Mouse (Mus musculus) right cerebral cortex, adult 2 months (tissue): ENCODE results near the gene Tnrc6c.
A peak's percentile ranks its signal among the peaks of the same experiment; 100 is the strongest.

Experiments used
- DNase-seq, 2 experiments: peaks; one replicate each; pipeline ENCODE4 v3.0.0; 2021 to 2022; ENCODE audit warnings: low spot score in 2 of 2

Gene Tnrc6c

DNA sequence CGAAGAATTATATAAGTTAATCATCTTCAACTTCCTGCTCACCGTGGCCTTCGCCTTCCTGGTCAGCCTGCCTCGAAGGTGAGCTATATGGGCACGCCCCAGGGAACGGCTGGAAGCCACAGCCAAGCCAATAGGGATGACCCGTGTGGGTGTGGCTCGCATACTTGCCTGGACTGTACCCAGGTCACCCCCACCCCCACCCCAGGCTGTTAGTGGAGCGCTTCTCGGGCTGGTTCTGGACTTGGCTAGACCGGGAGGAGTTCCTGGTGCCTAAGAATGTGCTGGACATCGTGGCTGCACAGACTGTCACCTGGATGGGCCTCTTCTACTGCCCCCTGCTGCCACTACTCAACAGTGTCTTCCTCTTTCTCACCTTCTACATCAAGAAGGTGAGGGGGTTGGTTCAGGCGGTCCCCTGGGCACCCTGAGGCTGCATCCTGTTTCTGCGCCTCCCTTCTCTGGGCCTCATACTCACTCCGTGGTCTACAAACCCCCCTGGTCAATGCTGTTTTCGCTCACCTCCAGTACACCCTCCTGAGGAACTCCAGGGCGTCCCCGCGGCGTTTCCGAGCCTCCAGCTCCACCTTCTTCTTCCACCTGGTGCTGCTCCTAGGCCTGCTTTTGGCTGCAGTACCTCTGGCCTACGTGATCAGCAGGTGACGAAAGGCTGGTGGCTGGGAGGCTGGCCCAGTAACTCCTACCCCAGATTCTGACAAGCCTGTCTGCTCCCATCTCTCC, 136.8 kb downstream of the Tnrc6c start:
- DNase-seq: no peak

DNA sequence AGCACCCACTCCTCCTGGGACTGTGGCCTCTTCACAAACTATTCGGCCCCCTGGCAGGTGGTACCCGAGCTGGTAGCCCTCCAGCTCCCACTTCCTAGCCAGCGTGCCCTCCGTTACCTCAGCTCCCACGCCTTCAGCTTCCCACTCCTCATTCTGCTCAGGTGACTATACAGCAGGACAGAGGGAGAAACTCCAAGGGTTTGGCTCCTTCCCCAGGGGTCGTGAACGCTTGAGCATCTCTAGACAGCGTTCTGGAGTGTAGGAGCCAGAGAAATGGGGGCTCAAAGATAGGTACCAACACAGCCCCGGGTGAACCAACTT, 137.3 kb downstream of the Tnrc6c start:
- no peak for DNase-seq

DNA sequence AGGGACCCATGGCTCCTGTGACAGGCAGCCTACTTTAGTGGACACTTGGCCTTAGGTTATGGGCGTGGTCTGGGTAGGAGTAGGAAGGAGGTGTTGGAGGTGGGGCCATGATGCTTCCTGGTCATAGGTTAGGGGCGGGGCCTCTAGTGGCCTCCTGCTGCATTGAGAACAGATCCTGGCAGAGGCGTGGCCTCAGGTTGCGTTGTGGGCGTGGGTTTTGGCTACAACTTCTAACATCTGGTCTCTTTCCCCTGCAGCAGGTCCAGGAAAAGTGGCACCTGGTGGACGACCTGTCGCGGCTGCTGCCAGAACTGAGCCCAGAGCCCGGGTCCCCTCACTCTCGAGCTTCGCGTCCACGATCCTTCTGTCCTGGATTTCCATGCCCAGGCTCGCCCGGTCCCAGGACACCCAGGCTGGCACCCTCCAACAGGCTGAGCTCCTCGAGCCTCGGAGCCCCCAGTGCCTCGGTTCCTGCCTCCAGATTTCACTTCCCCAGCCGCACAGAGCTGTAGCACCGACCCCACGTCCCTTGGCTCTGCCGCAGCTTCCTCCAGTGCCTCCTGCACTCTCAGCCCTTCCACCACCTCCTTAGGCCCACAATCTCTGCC, 138.3 kb downstream of the Tnrc6c start:
- DNase-seq: no peak

DNA sequence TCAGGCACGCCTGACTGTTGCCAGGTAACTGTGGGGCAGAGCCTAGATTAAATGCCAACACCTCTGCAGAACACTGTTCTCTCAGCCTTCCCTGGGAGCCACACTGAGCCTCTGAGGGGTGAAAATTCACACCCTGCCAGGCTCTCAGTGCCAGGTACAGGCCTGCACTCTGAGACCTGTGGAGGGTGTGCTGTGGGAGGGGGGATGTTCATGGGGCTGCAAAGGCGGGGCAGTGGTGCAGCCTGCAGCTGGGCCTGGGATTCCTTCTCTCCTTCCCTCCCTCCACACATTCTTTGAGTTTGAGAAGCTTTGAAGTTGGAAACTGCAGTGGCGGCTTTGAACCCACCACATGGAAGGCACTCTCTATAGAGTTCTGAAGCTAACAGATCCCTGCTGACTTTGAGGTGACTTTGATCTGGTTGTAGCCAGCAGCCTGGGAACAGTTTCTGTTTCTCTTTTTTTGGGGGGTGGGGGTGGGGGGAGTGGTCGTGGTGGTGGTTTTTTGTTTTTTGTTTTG, 140.0 kb downstream of the Tnrc6c start:
- DNase-seq: no peak

DNA sequence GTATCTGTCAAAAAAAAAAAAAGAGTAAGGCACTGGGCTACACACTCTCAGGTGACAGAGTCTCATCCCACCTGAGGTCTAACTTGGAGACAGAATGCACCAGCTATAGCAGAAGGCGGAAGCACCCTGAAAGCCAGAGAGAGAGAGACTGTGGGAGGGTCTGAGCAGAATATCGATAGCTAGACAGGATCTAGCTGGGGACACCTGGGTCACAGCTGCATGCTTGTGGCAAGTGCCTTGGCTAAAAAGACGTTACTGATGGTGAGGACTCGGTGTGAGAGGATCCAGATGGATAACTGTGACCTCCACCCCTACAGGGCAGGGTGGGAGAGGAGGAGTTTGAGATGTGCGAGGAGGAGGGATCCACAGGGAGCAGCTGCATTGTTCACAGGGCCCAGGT, 142.9 kb downstream of the Tnrc6c start:
- DNase-seq: no peak

DNA sequence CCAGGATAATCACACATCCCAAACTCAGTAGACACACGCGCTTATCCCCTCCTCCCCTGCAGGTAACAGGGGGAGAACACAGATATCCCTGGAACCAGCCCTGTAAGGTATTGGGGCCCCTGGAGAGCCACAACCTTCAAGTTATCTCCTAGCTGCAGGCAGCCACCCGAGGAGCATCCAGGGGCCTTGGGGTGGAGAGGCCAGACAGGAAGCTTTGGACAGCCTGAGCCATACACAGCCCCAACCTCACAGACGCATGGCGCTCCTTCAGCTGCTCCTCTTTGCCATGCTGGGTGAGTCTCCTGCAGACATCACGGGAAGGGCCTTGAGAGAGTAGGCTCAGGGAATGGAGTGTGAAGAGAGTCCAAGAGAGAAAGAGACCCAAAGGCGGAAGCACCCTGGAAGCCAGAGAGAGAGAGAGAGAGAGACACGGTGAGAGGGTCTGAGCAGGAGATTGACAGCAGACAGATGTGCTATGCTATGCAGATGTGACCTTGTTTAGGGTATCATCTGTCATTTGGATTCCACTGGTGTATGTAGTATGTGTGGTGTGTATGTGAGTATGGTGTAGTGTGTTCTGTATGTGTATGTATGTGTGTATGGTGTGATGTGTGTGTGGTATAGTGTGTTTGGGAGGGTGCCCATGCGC, 143.5 kb downstream of the Tnrc6c start, which contains the start of gene 6030468B19Rik:
Gene 6030468B19Rik, plus strand, starts transcription at position 150 of the 649 bp plus-strand sequence.
- DNase-seq: no peak

DNA sequence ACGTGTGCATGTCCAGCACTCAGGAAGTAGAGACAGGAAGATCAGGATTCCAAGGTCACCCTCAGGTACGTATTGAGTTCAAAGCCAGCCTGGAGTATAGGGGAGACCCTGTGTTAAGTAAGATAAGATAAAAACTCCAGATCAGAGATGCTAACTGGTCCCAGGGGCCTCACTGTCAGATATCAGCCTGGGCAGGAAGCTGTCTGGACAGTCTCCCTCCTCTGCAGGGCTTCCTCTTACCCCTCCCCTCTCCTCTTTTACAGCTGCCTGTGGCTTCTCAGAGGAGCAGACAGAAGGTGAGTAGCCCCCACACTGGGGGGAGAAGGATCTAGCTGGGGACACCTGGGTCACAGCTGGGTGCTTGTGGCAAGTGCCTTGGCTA, 144.1 kb downstream of the Tnrc6c start:
- no peak for DNase-seq

DNA sequence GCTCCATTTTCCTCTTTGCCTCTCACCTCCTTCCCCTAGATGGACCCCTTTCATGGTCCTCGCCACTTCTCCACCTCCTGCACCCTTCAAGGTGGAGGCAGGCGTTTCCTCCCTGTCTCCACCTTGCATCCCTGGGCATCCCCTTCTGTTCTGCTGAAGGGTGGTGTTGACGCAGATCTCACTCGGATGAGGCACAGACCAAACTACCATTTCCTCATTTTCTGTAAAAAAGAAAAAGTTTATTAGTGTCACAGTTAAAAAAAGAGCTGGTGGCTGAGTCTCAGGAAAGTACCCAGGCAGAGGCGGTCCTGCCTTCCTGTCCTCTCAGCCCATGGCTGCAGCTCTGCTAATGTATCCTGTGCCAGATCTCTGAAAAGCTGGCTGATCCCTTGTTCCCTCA, 145.1 kb downstream of the Tnrc6c start:
- DNase-seq: no peak

DNA sequence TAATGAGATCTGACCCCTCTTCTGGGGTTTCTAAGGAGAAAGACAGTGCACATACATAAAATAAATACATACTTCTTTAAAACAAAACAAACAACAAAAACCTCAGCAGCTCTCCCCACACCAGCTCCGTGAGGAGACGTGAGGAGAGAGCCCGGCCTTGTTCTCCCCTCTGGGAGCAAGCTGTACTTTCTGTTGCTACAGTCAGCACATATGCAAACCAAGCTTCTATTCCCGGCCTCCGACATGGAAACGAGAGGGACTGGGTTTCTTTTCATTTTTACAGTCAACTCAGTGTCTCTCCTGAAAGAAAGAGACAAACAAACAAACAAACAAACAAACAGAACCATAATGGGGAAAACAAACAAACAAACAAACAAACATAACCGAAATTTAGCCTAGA, 145.9 kb downstream of the Tnrc6c start:
- DNase-seq: no peak

DNA sequence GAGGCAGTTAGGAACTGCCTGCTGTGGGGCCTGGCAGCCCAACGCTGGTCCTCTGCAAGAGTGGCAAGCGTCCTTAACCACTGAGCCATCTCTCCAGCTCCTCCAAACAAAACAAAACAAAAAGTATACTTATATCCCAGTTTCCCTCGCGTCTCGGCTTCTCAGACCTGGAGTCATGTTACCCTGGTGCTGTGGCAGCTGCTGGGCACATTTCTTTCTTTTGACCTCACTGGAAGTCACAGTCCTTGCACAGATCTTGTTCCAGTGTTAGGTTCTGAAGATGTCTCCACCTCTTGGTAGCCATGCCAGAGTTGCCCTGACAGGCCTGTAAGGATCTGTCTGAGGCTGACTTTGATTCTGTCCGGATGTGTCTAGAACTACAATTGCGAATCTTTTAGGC, 147.6 kb downstream of the Tnrc6c start:
- DNase-seq: no peak

DNA sequence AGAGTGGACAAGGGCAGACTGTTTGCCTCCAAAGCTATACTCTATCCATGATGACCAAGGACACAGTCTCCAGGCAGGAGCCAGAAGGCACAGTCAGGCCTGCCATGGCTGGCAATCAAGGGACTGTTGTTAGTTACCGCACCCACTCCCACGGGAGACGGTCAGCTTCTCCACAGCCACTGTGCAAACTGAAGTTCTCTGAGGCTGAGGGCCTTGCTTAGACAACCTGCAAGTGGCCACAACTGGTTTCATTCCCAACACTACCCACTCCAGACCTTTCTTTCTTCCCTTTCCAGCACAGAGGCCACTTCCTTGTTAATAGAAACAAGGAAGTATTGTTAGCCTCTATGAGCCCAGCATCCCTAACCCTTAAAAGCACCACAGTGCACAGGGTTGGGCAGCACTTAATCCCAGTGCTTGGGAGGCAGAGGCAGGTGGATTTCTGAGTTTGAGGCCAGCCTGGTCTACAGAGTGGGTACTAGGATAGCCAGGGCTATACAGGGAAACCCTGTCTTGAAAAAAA, 149.1 kb downstream of the Tnrc6c start:
- no peak for DNase-seq

DNA sequence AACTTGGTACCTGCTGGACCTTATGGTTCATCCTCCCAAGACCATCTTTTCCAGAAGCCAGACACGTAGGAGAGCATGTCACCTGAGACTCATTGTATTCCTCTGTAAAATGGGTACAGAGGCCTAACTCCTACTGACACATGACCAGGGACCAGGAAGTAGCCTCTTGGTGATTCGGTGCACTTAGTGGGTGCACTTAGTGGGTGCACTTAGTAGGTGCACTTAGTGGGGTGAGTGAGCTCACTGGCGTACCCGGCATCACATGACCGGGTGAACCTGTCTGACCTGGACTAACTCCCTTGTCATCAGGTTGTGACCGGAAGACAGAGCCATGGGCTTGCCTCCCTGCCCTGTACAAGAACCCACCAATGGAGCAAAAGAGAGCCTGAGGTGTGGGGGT, 152.7 kb downstream of the Tnrc6c start:
- DNase-seq: no peak

DNA sequence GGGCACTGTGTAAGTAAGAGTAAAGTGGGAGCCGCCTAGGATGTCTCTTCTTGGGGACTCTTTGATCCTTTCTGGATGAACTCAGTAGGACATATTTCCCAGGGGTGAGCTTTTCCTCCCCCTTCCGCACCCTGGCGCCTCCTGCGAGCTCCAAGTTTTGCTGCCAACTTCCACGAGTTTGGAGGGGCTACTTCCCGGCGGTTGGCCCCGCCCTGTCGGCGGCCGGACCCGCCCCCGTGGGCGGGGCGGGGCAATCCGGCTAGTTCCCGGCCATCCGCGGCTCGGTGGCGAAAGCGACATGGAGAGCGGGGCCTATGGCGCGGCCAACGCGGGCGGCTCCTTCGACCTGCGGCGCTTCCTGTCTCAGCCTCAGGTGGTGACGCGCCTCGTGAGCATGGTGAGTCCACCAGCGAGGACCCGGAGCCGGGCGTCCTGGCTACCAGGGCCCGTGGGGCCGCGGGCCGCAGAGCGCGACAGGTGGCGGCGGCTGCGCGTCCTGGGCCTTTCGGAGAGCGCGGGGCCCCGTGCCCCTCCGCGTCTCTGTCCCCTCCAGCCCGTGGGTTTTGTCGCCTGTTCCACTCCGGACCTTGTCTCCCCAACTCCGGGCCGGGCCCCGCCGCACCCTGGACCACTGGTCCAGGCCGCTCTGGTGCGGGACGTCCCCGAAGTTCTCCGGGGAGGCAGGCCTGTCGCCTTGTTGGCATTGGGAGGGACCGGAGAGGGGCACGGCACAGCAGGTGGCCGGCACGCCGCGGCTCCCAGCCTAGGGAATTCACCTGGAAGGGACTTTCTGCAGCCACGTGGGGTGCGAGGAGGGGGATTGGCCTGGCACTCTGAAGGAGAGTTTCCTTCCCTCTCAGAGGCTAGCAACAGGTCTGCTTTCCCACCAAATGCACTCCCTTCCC, 155.6 kb downstream of the Tnrc6c start, which contains the start of the genes Gm20708 and Syngr2:
Gene Gm20708, plus strand, starts transcription at position 262 of the 905 bp plus-strand sequence.
Gene Syngr2, plus strand, starts transcription at position 262 of the 905 bp plus-strand sequence.
- DNase-seq: peak in 1 of 2 experiments; percentile 44

DNA sequence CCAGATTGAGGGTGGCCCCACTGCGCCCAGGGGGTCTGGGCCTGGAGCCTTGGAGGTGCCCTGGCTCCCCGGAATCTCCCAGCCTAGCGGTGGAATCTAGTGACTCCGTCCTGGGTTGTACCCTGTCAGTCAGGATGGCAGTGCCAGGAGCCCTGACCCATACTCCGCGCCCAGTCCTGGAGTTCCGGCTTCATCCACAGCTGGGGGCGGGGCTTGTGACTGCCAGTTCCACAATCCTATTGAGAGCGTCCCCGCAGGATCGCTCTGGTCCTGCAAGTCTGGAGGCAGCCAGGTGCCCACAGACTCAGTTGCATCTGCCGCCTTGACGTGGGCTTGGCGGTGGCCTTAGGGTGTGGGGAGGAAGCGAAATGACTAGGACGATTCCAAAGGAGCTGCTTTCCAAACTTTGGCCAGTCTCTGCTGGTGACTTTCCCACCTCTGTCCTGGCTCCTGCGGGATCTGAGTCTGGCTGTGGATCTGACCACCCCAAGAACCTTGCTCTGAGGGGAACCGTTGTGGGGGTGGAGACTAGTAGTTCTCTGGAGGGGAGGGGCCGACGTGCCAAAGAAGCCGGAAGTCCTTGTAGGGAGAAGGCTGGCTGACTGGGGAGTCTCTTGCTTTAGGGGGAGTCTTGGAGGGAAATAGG, 156.4 kb downstream of the Tnrc6c start:
- DNase-seq: peak; percentile 58 to 78
